Mouse (Mus musculus) megakaryocyte-erythroid progenitor cell, adult 5 weeks (primary cell): ENCODE measurements around the gene Tas2r107. TPM values are rescaled to one million over a fixed set of nuclear protein-coding genes. Genes with fewer than 3 reads are reported as not detected.

Experiments used
- polyA plus RNA-seq: library from polyadenylated mRNA; stranded (reverse); fragments of >175 nt; gene quantifications from 2 replicates; pipeline ENCODE4 v1.2.3, GENCODE M21; 2012

The Tas2r107 gene
- not detected in 2 replicates for polyA plus RNA-seq

GRCm38 (mm10) chr6:131660049-131660448, at the start of gene Tas2r107:
Gene Tas2r107 (minus strand): TSS chr6:131660149.

GRCm38 (mm10) chr6:131689963-131690362, 30.0 kb upstream of the Tas2r107 start, which contains the start of gene Tas2r114:
Gene Tas2r114 (minus strand): TSS chr6:131690063.

GRCm38 (mm10) chr6:131687395-131687794, 27.4 kb upstream of the Tas2r107 start, which contains the start of gene Tas2r105:
Gene Tas2r105 (minus strand): TSS chr6:131687495.

GRCm38 (mm10) chr6:131685644-131686043, 25.7 kb upstream of the Tas2r107 start, which contains the start of gene Tas2r104:
Gene Tas2r104 (minus strand): TSS chr6:131685744.

GRCm38 (mm10) chr6:131678786-131679185, 18.8 kb upstream of the Tas2r107 start, which contains the start of gene Tas2r106:
Gene Tas2r106 (minus strand): TSS chr6:131678886.

GRCm38 (mm10) chr6:131630812-131631211, 29.1 kb downstream of the Tas2r107 start, which contains the start of gene Tas2r130:
Gene Tas2r130 (minus strand): TSS chr6:131630912.

Other genes with a start within 250 kb of the Tas2r107 start
- gene 5430401F13Rik, start 173.7 kb downstream of the Tas2r107 start, polyA plus RNA-seq, result not detected in 2 replicates
- gene Gm6619, start 173.7 kb downstream of the Tas2r107 start, polyA plus RNA-seq, result not detected in 2 replicates
- not detected in 2 replicates for gene Tas2r130, start 29.2 kb downstream of the Tas2r107 start, polyA plus RNA-seq
- gene Tas2r106, start 18.7 kb upstream of the Tas2r107 start, polyA plus RNA-seq, result not detected in 2 replicates
- not detected in 2 replicates for gene Tas2r104, start 25.6 kb upstream of the Tas2r107 start, polyA plus RNA-seq
- not detected in 2 replicates for gene Tas2r105, start 27.3 kb upstream of the Tas2r107 start, polyA plus RNA-seq
- gene Tas2r114, start 29.9 kb upstream of the Tas2r107 start, polyA plus RNA-seq, result not detected in 2 replicates